Mouse (Mus musculus) thymus, adult 2 months (tissue): Measurements from ENCODE around the gene Mcmbp. TPM values are rescaled to one million over a fixed set of nuclear protein-coding genes. Genes with fewer than 3 reads are reported as not detected.

Experiments
- DNase-seq: peaks from one replicate; pipeline ENCODE4 v3.0.0; 2021
- H3K27ac ChIP-seq: fragments of 200-500 bp; 2 replicates; pipeline ENCODE4 v1.5.1; 2012; ENCODE audit warnings: low read length, control low read depth; ENCODE audit not compliant: control insufficient read depth, insufficient read depth
- H3K27me3 ChIP-seq: fragments of 200-500 bp; 2 replicates; pipeline ENCODE4 v1.6.1; 2012; ENCODE audit warnings: mild to moderate bottlenecking, low read length, moderate library complexity, mixed read lengths; ENCODE audit not compliant: control insufficient read depth, insufficient read depth
- H3K36me3 ChIP-seq: fragments of 200-500 bp; 2 replicates; pipeline ENCODE4 v1.6.1; 2012; ENCODE audit warnings: mild to moderate bottlenecking, low read length, moderate library complexity; ENCODE audit not compliant: control insufficient read depth, insufficient read depth
- H3K4me1 ChIP-seq: fragments of 200-500 bp; replicated peaks from 2 replicates; pipeline ENCODE4 v1.6.1; 2012; ENCODE audit warnings: low read length; ENCODE audit not compliant: control insufficient read depth, insufficient read depth
- H3K4me3 ChIP-seq: fragments of 200-500 bp; 2 replicates; pipeline ENCODE4 v1.5.1; 2012; ENCODE audit warnings: mild to moderate bottlenecking, low read length, control low read depth, moderate library complexity; ENCODE audit not compliant: control insufficient read depth, insufficient read depth
- CTCF ChIP-seq: fragments of 200-500 bp; IDR thresholded peaks from 2 replicates; pipeline ENCODE4 v1.5.1; 2012; ENCODE audit warnings: mild to moderate bottlenecking, control low read depth, low read length, moderate library complexity, borderline replicate concordance; ENCODE audit not compliant: control insufficient read depth, poor library complexity, insufficient read depth; ENCODE audit errors: extremely low read depth
- POLR2A ChIP-seq: fragments of 200-500 bp; IDR thresholded peaks from 2 replicates; pipeline ENCODE4 v1.6.1; 2012; ENCODE audit warnings: mild to moderate bottlenecking, low read length, control low read depth, moderate library complexity; ENCODE audit not compliant: control insufficient read depth, poor library complexity, insufficient read depth; ENCODE audit errors: extremely low read depth
- WGBS: fragments of 180-500 bp; shearing (Covaris S2); methylation state at CpG from one replicate; pipeline ENCODE4 v1.1.7; 2018; 5-methylcytosine and 5-hydroxymethylcytosine counted together
- polyA plus RNA-seq: library from polyadenylated mRNA; depleted of rRNA; stranded (reverse); fragments of >200 nt; gene quantifications from 2 replicates; pipeline ENCODE4 v1.2.3, GENCODE M21; 2012; rRNA removed

Gene Mcmbp
- 69.0 and 97.3 TPM in 2 replicates for polyA plus RNA-seq

DNA sequence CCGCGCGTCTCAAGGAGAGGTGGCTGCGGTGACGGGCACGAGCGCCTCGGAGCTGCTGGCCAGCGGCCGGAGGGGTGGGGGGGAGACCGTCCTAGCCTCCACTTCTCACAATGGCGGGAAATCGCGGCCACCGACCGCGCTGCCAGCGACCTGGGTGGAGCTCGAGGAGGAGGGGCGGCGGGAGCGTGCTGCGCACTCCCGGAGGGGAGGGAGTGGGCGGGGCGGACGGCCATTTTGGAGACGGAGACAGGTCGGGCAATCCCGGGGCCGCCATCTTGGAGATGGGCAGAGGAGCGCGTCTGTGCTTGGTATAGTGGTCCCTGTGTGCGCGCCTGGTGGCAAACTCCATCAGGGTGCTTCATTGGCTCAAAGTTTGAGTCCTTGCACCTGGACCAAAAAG, at the start of gene Mcmbp:
Gene Mcmbp, minus strand, starts transcription at position 162 of the 400 bp plus-strand sequence.
- Histone ChIP-seq H3K4me3 (peak within 1 kb of the TSS; percentile 84), H3K27ac (peak within 1 kb of the TSS; percentile 58), H3K4me1 (peaks cover 12% of the 10 kb centered on the region), H3K27me3 (no peaks in the 10 kb centered on the region), H3K36me3 (no peaks in the 10 kb centered on the region)
- peak; percentile 97 for DNase-seq
- peak; percentile 26; the same call in 1 of the 2 replicates for TF ChIP-seq CTCF
- peak; percentile 75 for TF ChIP-seq POLR2A
- WGBS = 0% methylated on average over 35 of the region's 35 CpGs

DNA sequence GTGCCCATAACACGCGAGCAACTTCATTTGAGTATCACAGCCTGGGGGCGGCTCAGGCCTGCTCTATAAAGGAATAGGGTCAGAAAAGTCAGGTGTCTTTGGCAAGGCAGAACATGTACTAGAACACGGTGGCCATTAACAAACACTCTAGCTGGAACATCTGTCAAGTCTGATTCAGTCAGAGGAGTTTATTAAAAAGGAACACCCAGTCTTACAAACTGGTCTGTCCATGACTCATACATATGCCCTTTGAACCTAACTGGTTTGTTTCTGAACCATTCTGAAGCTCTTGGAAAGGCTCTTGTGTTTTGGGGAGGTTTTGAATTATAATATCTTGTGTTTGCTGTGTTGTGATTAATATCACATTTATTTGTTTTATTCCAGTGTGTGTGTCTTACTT, 49.8 kb upstream of the Mcmbp start:
- 90% methylated on average over 4 of the region's 4 CpGs for WGBS
- no peak for DNase-seq
- no peak overlapping the region for H3K27ac ChIP-seq
- peaks cover 3% of the 10 kb centered on the region for H3K36me3 ChIP-seq
- no peaks in the 10 kb centered on the region for H3K27me3 ChIP-seq
- H3K4me1 ChIP-seq = no peaks in the 10 kb centered on the region
- TF ChIP-seq POLR2A = no peak
- no peak for TF ChIP-seq CTCF
- H3K4me3 ChIP-seq = no peak overlapping the region

DNA sequence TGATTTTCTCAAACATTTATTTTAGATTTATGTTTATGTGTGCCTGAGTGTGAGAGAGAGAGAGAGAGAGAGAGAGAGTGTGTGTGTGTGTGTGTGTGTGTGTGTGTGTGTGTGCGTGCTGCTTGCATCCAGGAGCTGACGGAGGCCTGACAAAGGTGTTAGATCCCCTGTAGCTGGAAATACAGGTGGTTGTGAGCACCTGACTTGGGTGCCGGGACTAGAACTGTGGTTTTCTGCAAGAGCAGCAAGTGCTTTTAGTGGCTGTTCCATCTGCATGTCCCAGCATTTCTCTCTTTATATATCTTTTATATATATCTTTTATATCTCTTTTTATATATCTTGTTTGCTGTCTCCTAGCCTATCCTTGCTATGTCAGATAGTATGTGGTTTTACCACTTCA, 41.6 kb upstream of the Mcmbp start:
- 90% methylated on average over 3 of the region's 3 CpGs for WGBS
- TF ChIP-seq POLR2A (no peak), CTCF (no peak)
- DNase-seq = no peak
- Histone ChIP-seq H3K27ac (no peak overlapping the region), H3K36me3 (peaks cover 67% of the 10 kb centered on the region), H3K27me3 (no peaks in the 10 kb centered on the region), H3K4me3 (no peak overlapping the region), H3K4me1 (no peaks in the 10 kb centered on the region)

DNA sequence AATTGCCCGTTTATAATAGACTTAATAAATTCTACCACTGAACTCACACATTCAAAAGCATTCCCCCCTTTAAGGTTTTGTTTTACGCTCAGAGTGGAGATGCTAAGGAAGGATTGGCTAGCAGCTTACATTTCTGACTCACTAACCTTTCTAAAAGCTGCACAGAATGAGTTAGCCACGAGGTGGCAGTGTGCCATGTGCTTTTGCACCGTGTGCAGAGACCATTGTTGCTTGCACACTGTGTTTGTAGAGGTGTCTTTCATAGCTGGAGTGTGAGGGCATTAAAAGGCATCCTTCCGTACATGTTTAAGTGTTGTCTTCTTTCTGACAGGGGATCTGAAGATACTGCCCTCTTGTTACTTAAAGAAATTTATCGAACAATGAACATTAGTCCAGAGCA, 39.0 kb upstream of the Mcmbp start:
- H3K27ac ChIP-seq = no peak overlapping the region
- 57% methylated on average over 6 of the region's 6 CpGs for WGBS
- no peak for TF ChIP-seq CTCF
- TF ChIP-seq POLR2A = no peak
- H3K4me3 ChIP-seq = no peak overlapping the region
- peaks cover 81% of the 10 kb centered on the region for H3K36me3 ChIP-seq
- DNase-seq = peak; percentile 11
- no peaks in the 10 kb centered on the region for H3K27me3 ChIP-seq
- no peaks in the 10 kb centered on the region for H3K4me1 ChIP-seq

DNA sequence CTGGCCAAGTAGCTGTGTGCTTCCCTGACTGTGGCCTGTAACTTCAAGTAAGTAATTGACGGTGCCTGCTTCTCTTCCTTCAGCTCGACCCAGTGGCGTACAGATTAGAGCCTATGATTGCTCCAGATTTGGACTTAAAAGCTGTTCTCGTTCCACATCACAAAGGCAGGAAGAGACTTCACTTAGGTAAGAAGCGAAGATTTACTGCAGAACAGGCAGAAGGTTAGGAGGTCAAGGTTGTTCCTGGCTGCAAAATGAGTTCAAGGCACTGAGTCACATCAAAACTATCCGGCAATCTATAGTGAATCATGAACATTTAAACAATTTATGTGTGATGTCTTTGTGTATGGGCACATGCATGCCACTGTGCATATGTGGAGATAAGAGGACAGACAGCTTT, 36.9 kb upstream of the Mcmbp start:
- 85% methylated on average over 6 of the region's 6 CpGs for WGBS
- Histone ChIP-seq H3K36me3 (peaks cover 87% of the 10 kb centered on the region), H3K4me3 (no peak overlapping the region), H3K4me1 (no peaks in the 10 kb centered on the region), H3K27ac (no peak overlapping the region), H3K27me3 (no peaks in the 10 kb centered on the region)
- no peak for DNase-seq
- TF ChIP-seq CTCF = no peak
- TF ChIP-seq POLR2A = no peak

DNA sequence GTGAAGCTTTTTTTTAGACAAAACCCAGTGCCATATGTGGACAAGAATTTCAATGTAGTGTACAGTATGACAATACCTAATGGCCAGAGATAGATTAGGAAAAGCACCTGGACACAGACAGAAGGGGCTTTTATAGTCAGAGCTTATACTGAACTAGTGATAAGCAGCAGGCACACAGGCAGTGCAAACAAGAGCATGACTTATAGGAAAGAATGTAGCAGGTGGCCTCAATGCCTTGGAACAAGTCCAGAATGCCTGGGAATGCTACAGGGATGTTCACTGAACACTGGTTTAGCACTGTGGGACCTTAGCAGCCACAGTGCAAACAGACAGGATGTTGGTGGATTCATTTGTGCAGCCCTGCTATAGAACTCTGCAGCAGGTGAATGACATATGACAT, 26.4 kb upstream of the Mcmbp start:
- DNase-seq = no peak
- Histone ChIP-seq H3K27me3 (no peaks in the 10 kb centered on the region), H3K27ac (no peak overlapping the region), H3K4me3 (no peak overlapping the region), H3K4me1 (no peaks in the 10 kb centered on the region), H3K36me3 (peaks cover 77% of the 10 kb centered on the region)
- no peak for TF ChIP-seq CTCF
- TF ChIP-seq POLR2A = no peak

DNA sequence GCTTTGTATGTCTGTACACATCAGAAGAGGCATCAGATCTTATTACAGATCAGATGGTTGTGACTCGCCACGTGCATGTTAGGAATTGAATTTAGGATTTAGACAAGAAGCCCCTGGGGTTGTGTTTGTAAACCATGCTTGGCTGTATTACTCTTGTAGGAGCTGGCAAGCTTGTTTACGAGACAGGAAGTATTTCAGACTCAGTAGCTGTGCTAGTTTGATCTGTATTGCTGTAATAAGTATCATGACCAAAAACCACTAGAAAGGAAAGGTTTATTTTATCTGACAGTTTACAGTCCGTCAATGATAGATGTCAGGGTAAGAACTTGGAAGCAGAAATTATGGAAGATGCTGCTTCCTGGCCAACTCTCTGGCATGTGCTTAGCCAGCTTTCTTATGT, 18.7 kb upstream of the Mcmbp start:
- H3K4me3 ChIP-seq = no peak overlapping the region
- no peak overlapping the region for H3K27ac ChIP-seq
- no peaks in the 10 kb centered on the region for H3K4me1 ChIP-seq
- H3K27me3 ChIP-seq = no peaks in the 10 kb centered on the region
- peaks cover 88% of the 10 kb centered on the region for H3K36me3 ChIP-seq
- no peak for DNase-seq
- TF ChIP-seq CTCF = no peak
- no peak for TF ChIP-seq POLR2A
- WGBS = 92% methylated on average over 4 of the region's 4 CpGs
